Mouse (Mus musculus): ENCODE data around the gene Fzd10.

The Fzd10 gene

DNA sequence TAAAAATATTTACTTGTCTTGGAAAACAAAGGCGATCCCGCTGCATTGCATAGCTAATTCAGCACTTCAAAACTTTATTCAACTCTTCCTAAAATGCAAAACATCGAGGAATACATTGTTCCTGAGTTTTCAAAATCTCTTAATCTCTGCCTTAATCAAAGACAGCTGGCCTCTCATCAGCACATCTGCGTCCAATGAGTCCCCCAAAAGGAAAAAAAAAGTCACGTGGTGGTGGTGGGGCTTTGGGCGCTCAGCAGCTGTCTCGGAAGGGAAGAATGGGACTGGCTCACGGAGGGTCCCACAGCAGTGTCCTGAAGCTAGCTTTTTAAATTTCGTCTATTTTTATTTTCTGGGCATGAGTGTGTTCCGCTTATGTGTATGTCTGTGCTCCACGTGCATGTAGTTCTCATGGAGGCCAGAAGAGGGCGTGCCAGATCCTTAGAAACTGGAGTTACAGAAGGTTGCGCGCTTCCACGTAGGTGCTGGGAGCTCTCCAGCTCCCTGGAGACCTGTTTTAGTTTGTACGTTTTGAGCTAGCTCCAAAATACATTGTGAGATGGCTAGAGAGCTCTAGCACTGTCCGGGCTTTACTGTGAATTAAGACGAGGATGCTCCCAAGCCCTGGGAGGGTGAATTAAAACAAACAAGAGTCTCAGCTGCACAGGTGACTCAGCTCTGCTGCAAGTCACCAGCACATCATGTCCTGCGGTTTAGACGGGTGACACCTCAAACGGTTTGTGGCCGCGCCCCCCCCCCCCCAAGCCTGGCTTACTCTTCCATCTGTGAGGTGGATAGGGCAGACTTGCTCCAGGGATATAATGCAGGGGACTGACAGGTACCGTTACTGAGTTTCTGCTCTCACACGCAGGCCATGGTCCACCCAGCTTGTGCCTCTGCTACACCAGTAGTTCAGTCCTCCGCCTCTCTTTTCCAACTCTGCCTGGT is 36.7 kb downstream of the Fzd10 start:
- Histone ChIP-seq H3K36me3 (ENCODE audit: control insufficient read depth, insufficient read depth, low read length, poor library complexity, severe bottlenecking) (no peaks in the 10 kb centered on the region), H3K27me3 (ENCODE audit: control insufficient read depth, insufficient read depth, low read length, poor library complexity, severe bottlenecking) (no peaks in the 10 kb centered on the region)
- DNase-seq (ENCODE audit: low read depth, low spot score): no peak

DNA sequence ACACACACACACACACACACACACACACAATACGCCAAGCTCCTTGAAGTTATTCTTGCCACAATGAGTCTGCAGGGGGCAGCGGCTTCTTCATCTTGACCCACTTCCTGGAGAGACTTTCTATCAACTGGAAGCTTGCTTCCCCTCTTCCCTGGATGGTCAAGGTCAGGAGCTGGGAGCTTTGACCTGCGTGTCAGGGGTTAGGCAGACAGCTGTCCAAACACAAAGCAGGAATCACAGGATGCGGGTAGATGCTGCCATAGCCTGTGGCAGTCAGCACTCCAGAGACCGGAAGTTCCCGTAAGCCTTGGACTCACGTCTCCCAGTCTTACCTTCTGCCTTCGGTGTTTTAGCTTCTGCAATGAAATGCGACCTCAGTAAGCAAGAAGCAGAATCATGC is 38.1 kb downstream of the Fzd10 start:
- DNase-seq (ENCODE audit: low read depth, low spot score): no peak
- Histone ChIP-seq H3K27me3 (ENCODE audit: control insufficient read depth, insufficient read depth, low read length, poor library complexity, severe bottlenecking) (no peaks in the 10 kb centered on the region), H3K36me3 (ENCODE audit: control insufficient read depth, insufficient read depth, low read length, poor library complexity, severe bottlenecking) (no peaks in the 10 kb centered on the region)

DNA sequence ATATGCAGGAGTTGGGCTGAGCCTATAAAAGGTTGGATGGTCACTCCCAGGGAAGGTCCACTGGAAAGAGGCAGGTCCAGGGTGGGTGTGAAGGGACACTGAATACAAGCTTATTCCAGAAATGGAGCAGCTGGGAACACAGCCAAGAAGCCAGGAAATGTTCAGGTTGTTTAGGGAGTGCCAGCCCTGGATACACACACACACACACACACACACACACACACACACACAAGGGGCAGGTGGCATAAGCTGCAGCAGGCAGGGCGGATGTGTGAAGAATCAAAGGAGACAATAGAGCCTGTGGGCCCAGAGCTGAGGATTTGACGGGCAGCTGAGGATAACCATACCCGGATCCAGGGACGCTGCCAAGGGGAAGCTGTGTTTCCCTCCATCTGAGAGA is 42.4 kb downstream of the Fzd10 start:
- no peaks in the 10 kb centered on the region for H3K27me3 ChIP-seq (ENCODE audit: control insufficient read depth, insufficient read depth, low read length, poor library complexity, severe bottlenecking)
- DNase-seq (ENCODE audit: low read depth, low spot score): no peak

DNA sequence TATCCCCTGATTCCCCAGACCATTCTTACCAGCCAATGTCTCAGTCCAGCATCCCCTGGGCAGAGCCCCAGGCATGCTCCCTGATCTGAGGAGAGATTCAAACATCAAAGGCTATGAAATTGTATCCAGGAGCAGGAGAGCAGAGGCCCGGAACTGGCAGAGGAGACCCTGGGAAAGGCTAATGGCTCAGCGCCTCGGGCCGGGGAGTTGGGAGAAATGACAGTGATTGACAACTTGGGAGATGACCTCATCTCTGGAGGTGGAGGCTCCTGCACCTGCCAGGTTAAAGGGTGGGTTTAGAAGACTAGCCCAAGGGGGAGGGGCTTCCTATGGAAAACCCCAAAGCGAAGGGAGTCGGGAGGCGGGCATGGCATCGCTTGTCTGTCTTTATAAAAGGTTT is 45.1 kb downstream of the Fzd10 start:
- H3K27me3 ChIP-seq (ENCODE audit: control insufficient read depth, insufficient read depth, low read length, poor library complexity, severe bottlenecking): no peaks in the 10 kb centered on the region
- DNase-seq (ENCODE audit: low read depth, low spot score): no peak
- H3K36me3 ChIP-seq (ENCODE audit: control insufficient read depth, insufficient read depth, low read length, poor library complexity, severe bottlenecking): no peaks in the 10 kb centered on the region

More for the DNA sequence above, 42.4 kb downstream of the Fzd10 start:
- H3K36me3 ChIP-seq (ENCODE audit: control insufficient read depth, insufficient read depth, low read length, poor library complexity, severe bottlenecking): no peaks in the 10 kb centered on the region

DNA sequence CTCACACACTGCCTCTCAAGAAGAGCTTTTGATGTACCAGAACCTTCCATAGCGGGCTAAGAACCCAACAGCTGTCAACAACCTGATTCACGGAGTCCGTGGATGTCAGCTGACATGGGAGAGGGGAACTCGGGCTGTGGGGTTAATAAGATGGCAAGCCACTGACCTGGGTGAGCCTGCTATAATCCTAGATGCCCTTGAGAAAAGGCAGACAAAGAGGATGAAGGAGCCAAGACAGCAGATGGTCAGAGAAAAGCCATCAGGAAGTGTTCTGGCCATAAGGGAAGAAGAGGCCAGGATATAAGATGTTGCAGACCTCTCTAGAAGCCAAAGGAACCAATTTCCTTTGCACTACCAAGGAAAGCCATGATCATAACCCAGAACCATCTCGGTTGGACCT is 45.6 kb downstream of the Fzd10 start:
- no peak for DNase-seq (ENCODE audit: low read depth, low spot score)
- no peaks in the 10 kb centered on the region for H3K36me3 ChIP-seq (ENCODE audit: control insufficient read depth, insufficient read depth, low read length, poor library complexity, severe bottlenecking)
- H3K27me3 ChIP-seq (ENCODE audit: control insufficient read depth, insufficient read depth, low read length, poor library complexity, severe bottlenecking): no peaks in the 10 kb centered on the region

DNA sequence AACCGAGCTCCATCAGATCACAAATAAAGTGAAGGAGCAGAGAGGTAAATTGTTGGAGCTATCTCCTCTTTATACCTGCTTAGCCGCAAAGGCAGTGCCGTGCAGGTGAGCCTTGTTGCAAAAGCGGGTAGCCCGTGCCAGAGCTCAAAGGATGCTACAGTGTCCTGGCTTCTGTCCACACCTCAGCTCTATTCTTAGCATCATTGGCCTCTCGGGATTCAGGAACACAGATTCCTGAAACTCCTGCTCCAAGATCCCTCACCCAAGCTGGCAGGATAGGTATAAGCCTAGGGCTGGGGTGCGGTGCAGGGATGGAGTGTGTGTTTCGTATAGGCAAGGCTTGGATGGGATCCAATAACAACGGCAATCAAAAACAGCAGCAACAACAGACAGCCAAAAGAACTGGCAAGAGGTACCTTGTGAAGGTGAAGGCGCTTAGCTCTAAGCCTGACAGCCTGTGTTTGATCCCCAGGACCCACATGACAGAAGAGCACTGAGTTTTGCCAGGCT is 46.6 kb downstream of the Fzd10 start:
- no peaks in the 10 kb centered on the region for H3K27me3 ChIP-seq (ENCODE audit: control insufficient read depth, insufficient read depth, low read length, poor library complexity, severe bottlenecking)
- H3K36me3 ChIP-seq (ENCODE audit: control insufficient read depth, insufficient read depth, low read length, poor library complexity, severe bottlenecking): no peaks in the 10 kb centered on the region
- no peak for DNase-seq (ENCODE audit: low read depth, low spot score)

DNA sequence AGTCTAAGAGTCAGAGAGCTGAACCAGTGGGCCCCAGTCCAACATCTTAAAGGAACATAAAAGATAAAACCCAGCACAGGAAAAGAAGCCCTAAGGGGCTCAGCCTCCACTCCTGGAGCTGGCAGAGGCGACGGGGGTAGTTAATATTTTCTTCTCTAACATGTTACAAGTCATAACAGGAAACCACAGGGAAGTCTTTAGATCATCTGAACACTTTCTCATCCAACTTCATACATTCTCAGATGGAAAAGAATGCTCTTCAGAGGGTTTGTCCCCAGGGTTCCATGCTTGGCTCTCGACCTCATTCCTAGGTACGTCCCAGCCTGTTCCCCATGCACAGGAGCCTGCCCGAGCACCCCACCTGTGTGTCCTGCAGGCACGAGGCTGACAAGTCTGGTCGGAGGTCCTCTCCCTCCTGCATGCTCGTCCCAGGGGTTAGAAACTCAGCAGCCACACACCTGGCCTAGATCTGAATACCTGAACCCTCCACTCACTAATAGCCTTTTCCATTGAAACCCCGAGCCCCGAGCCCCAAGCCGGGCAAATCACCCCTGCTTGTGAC is 48.8 kb downstream of the Fzd10 start:
- DNase-seq (ENCODE audit: low read depth, low spot score): no peak
- Histone ChIP-seq H3K36me3 (ENCODE audit: control insufficient read depth, insufficient read depth, low read length, poor library complexity, severe bottlenecking) (no peaks in the 10 kb centered on the region), H3K27me3 (ENCODE audit: control insufficient read depth, insufficient read depth, low read length, poor library complexity, severe bottlenecking) (no peaks in the 10 kb centered on the region)
